Mouse (Mus musculus) fat pad, adult 2 months (tissue): ENCODE data around the gene Pttg1.

Experiments used
- DNase-seq: peaks from one replicate; pipeline ENCODE4 v3.0.0-alpha.2; 2011; ENCODE audit warnings: low read depth, low spot score; ENCODE audit errors: extremely low read depth

Pttg1 gene

GRCm38 (mm10) chr11:43425824-43426413, at the start of gene Pttg1:
Gene Pttg1 (minus strand): TSS chr11:43426251.
- DNase-seq: peak; percentile 55

DNA sequence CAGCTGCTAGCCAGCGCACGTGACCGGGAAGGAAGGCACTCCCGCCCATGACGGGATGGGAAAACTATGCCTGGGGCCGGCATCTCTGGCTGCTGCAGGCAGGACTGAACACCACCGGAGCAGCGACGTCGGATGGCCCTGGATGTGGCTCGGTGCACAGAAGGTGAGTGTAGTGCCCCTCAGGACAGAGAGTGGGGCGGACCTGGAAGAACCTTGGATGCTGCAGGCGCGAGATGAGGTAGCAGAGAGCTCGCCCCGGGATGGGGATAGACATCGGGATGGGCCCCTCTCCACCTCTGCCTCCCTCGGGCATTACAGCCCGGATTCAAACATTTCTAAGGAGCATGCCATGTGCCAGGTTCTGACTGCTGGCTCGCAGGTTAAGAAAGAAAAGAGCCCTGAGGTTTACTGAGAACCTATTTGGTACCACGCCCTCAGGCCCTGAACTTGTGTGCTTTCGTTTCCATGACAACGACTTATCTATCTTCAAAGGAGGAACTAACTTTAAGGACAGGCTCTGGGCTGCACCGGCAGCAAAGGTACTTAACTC, 48.2 kb upstream of the Pttg1 start, which contains the start of gene C1qtnf2:
Gene C1qtnf2 (plus strand): TSS at position 52 of the 550 bp plus-strand sequence.
- DNase-seq: no peak

GRCm38 (mm10) chr11:43473635-43474224, 47.7 kb upstream of the Pttg1 start:
- no peak for DNase-seq

DNA sequence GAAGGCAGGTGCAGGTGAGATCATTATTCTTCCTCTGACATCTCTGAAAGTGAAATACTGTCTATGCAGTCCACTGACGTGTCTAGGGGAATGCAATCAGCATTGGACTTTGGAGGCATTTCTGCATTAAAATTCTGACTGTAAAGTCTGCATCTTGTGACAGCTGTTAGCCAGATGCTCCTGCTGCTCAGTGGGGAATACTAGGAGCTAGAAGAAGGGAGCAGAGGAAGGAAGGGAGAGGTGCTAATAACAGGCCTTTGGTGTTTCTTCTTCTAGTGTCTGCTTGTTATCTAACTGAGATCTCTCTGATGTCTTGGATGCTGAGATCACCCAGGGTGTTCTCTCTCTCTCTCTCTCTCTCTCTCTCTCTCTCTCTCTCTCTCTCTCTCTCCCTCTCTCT, 47.1 kb upstream of the Pttg1 start:
- no peak for DNase-seq

- DNase-seq: no peak
Observed at GRCm38 (mm10) chr11:43470881-43471820, 45.1 kb upstream of the Pttg1 start.

GRCm38 (mm10) chr11:43470118-43470517, 44.1 kb upstream of the Pttg1 start:
- no peak for DNase-seq

DNA sequence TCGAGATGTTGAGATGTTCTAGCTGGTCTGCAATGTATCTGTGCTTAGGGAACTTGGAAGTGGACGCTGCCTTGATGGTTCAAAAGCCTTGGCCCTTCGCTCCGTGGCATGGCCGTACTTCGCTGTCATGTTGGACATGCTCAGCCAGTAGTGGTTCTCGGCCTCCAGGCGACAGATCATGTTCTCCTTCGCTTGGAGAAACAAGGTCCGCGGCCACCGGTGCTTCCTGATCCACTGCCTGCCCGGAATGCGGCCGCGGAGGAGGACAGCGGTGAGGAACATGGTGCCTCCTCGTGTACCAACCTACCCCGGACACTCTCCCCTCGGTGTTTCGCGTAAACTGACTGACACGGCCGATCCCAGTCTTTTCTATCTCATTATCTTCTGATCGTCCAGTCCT, 37.2 kb upstream of the Pttg1 start:
- no peak for DNase-seq

- DNase-seq: no peak
Observed at GRCm38 (mm10) chr11:43452266-43452665, 26.2 kb upstream of the Pttg1 start.

GRCm38 (mm10) chr11:43451322-43451721, 25.3 kb upstream of the Pttg1 start:
- no peak for DNase-seq

DNA sequence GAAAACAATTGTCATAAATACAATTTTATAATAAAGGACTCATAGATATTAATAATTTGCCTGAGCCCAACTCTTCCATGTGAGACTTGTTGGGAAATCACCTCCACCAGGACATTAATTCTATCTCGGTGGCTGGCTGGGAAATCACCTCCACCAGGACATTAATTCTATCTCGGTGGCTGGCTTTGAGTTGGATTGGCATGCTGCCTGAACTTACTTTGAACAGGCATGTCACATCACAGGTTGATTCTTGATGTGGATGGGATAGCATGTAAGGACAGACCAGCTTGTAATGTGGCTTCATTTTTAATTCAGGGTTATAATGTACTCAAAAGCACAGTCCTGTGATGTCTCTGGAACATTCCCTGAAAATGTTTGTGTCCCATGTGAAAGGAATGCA, 23.9 kb upstream of the Pttg1 start:
- DNase-seq: no peak

- DNase-seq: no peak
Observed at GRCm38 (mm10) chr11:43443183-43443582, 17.1 kb upstream of the Pttg1 start.

DNA sequence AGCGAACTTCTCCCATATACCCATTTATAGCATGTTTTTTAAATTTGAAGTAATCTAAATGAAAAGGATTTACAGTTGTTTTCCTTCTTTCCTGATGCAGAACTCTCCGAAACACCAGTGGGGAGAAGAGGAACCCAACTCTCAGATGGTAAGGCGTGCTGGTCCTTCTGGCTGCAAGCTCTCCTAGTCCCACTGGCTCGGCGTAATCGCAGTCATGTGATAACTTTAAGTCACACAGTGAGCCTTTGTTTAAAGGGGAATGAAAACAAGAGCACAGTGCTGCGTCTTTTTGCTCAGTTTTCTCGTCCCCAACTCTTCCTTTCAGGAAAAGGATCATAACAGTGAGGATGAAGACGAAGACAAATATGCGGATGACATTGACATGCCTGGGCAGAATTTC, 15.1 kb upstream of the Pttg1 start:
- no peak for DNase-seq

GRCm38 (mm10) chr11:43434024-43434407, 8.0 kb upstream of the Pttg1 start:
- no peak for DNase-seq

- no peak for DNase-seq
Observed at GRCm38 (mm10) chr11:43433254-43434023, 7.4 kb upstream of the Pttg1 start, which contains the start of gene Slu7. Gene Slu7 (plus strand): TSS chr11:43433744.

GRCm38 (mm10) chr11:43426414-43426884, 398 bp upstream of the Pttg1 start:
- DNase-seq: peak; percentile 30

DNA sequence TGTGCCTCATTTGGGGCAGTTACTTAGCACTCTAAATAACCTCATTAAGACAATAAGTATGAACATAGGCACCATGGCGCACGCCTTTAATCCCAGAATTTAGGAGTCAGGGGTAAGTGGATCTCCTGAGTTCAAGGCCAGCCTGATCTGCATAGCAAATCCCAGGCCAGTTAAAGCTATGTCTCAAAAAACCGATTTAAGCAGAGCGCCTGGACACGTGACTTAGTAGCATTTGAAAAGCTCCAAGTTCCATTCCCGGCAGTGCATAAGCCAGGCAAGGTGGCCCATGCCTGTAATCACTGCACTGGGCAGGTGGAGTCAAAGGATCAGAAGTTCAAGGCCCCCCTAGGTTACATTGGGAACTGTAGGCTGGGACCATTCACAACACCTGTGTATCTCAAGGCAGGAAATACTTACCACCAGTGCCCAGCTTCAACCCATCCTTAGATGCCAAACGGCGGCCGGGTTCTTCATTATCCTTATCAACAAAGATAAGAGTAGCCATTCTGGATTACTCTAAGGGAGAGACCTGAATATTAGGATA, 813 bp downstream of the Pttg1 start:
- DNase-seq: no peak

GRCm38 (mm10) chr11:43424386-43424785, 1.7 kb downstream of the Pttg1 start:
- DNase-seq: no peak

GRCm38 (mm10) chr11:43417201-43417600, 8.8 kb downstream of the Pttg1 start:
- no peak for DNase-seq

- DNase-seq: no peak
Observed at GRCm38 (mm10) chr11:43412771-43413451, 13.1 kb downstream of the Pttg1 start.

DNA sequence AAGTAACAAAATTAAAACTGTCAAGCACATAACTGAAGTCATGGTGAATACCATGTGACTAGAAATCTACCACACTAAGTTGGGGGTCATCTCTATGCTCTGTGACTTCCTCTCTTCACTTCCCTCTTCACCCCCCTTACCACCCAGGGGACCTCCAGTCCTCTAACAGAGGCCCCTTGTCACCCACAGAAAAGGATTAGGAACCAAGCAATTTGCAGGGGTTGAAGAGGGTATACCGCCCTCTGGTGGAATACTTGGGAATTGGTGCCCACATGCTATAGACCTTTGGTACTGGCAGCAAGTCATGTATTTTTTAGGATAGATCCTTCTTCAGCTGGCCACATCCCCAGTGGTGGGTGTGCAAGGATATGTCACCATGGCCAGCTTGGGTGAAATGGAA, 14.6 kb downstream of the Pttg1 start:
- DNase-seq: no peak
